Mouse (Mus musculus) testis, adult 10 weeks (tissue): ENCODE measurements around the gene Vgf. TPM values are rescaled to one million over a fixed set of nuclear protein-coding genes. Genes with fewer than 3 reads are reported as not detected.

Experiments
- polyA plus RNA-seq: library from polyadenylated mRNA; stranded (reverse); fragments of 350-450 nt; fragmentation: Illumina TruSeq; extraction: RNeasy Lipid Tissue Mini Kit (QIAGEN cat#74804); gene quantifications from one replicate; pipeline ENCODE4 v1.2.3, GENCODE M21; 2014; ENCODE audit warnings: low read depth, low replicate concordance

The Vgf gene
- polyA plus RNA-seq, result not detected

DNA sequence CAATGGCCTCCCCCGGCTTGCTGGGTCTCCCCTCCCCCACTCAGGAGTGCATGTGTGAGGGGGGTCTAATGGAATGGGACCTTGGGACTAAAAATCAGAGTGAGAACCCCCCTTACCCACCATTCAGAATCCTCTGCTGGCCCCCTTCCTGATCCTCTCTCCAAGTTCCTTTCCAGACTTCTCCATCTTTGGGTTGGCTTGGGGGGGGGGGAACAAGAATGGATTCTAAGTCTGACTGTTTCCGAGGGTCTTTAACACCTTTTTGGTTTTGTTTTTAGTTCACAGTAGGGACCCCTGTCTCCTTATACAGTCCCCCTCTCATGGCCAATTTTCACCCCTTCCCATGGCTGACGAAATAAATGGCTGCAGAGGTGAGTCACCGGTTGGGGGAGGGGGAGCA lies at the start of gene Vgf:
Gene Vgf (plus strand): TSS at position 301 of the 400 bp plus-strand sequence.

DNA sequence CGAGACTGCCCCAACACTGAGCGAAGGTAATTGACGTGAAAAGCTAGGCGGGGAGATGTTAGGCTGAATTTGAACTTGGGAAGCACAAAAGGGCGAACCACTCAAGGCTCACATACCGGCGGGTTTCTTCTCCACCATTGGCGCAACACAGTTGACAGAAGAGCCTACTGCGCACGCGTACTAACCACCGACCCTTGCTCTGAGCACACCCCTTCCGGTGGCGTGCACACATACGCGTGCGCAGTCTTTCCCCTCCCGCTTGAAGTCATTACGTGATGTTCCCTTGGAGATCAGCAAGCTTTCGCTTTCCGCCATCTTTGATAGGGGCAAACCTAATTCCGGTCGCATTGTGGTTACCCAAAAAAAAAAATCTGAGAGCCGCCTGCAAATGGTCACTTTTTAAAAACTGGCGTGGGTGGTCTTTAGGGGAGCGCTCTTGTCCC lies 39.5 kb upstream of the Vgf start, which contains the start of gene Plod3:
Gene Plod3 (plus strand): TSS at position 325 of the 443 bp plus-strand sequence.

DNA sequence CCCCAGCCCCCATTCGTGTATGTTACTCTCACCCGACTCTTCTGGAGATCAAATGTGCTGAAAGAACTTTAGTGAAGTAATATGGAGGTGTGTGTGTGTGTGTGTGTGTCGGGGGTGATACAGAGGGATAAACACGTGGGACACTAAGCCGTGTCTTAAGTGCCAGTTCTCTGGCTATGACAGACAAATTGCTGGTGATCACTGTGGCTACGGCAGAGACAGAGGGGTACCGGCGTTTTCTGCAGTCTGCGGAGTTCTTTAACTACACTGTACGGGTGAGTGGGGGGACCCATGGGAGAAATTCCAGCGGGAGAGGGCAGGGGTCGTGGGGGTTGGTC lies 38.3 kb upstream of the Vgf start, which contains the start of gene Znhit1:
Gene Znhit1 (minus strand): TSS at position 88 of the 338 bp plus-strand sequence.

DNA sequence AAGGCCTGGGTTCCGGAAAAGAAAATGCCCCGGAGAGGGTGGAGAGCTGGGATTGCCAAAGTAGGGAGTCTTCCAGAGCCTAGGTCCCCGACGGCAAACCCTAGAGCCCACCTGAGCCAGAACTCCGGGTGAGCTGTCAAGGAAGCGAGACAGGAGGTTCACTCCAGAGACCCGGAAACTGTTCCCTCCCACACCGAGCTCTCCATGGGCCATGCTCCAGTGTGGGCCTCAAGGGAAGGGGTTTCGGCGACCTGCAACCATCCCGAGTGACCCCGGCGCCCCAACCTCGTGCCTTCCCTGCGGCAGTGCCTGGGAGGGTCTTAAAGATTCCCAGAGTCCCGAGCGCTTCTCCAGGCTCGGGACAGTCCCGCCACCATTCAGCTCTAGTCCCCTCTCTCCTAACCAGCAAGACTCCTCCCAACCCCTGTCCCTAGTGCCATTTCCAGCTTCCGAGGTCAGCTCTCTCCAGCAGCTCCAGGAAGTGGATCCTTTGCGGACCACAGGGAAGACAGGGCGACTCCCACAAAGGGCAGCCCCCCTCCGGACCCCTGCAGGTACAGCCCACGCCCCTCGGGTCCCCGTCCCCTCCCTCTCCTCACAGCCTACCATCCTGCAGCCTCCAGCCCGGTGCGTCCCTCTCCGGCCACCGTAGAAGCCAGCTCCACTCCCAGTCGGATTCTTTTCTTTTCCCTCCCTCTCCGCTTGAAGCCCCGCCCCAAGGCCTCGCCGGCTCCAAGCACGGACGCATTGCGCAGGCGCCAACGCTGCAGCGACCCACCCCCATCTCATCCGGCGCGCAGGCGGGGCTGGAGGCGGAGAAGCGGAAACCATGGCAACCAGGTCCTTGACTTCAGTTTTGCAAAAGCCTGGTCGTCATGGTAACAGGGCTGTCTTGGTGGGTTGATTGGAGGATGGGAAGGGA lies 19.5 kb downstream of the Vgf start, which contains the start of gene Ap1s1:
Gene Ap1s1 (minus strand): TSS at position 734 of the 922 bp plus-strand sequence.

DNA sequence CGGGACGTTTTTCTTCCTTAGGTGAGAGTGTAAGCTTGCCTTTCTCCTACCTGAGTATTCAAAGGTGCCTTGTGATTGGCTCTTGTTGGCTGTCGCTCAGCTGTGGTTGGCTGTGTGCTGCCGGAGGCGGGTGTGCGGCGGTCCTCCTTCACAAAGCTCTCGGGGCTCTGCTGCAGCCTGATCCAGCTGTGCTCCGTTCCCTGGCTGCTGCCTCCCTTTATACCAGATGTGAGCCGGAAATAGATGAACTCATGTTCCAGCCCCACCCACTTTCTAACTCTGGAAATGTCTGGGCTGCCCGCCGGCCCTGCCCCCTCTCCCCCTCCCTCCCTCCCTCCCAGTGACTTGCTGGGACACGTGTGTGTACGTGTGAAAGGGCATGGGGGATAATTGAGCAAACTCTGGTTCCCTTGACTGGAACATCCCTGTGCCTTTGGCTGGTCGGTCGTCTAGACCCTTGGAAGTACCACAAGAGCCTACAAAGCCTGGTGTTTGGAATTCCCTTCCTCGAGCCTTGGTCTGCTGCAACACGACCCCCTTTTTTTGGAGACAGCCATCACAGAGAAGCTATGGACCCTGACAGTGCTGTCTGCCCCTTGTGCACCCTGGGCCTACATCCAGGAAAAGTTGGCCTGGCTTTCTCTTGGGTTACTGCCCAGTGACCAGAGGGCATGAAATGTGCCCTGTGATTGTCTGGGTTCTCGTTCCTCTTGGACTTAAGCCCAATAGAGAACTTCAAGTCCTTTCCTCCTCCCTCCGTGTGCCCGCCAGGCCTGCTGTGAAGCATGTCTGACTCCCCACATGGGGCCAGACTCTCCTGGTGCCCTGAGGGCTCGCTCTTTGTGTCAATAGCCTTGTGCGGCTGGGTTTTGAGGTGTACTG lies 46.1 kb downstream of the Vgf start, which contains the start of gene Serpine1:
Gene Serpine1 (minus strand): TSS at position 190 of the 882 bp plus-strand sequence.

Other genes starting within 250 kb of the Vgf start
- 1.3 TPM for gene Col26a1, start 143.2 kb upstream of the Vgf start, polyA plus RNA-seq
- 51.1 TPM for gene Ift22, start 118.2 kb upstream of the Vgf start, polyA plus RNA-seq
- gene Fis1, start 73.1 kb upstream of the Vgf start, polyA plus RNA-seq, result 5.4 TPM
- gene Cldn15, start 59.8 kb upstream of the Vgf start, polyA plus RNA-seq, result not detected
- gene Plod3, start 39.4 kb upstream of the Vgf start, polyA plus RNA-seq, result 1.0 TPM
- gene Znhit1, start 38.4 kb upstream of the Vgf start, polyA plus RNA-seq, result 26.3 TPM
- gene Ap1s1, start 19.7 kb downstream of the Vgf start, polyA plus RNA-seq, result 7.2 TPM
- gene Serpine1, start 45.9 kb downstream of the Vgf start, polyA plus RNA-seq, result 0.67 TPM
- gene Trim56, start 89.8 kb downstream of the Vgf start, polyA plus RNA-seq, result 1.0 TPM
- gene Muc3, start 122.9 kb downstream of the Vgf start, polyA plus RNA-seq, result 28.7 TPM
- 0.32 TPM for gene Muc3a, start 186.0 kb downstream of the Vgf start, polyA plus RNA-seq